Mouse (Mus musculus): ENCODE data around the gene Hnrnpab. TPM values are rescaled to one million over a fixed set of nuclear protein-coding genes. Genes with fewer than 3 reads are reported as not detected.

Hnrnpab gene
- polyA plus RNA-seq, 1 experiment from 2014 or later = 399 TPM

- WGBS = 23% methylated on average over 3 of the region's 3 CpGs
- H3K27me3 ChIP-seq (ENCODE audit: control insufficient read depth, insufficient read depth, low read length) = no peaks in the 10 kb centered on the region
- H3K4me2 ChIP-seq (replicated peaks) = no peak overlapping the region
- H3K9me3 ChIP-seq (ENCODE audit: control insufficient read depth, low read length) = no peaks in the 10 kb centered on the region
- ATAC-seq (ENCODE audit: low FRiP score) (no peak), DNase-seq (ENCODE audit: low spot score) (no peak)
- no peaks in the 10 kb centered on the region for H3K36me3 ChIP-seq (replicated peaks; ENCODE audit: control insufficient read depth, insufficient read depth)
- no peak overlapping the region for H3K9ac ChIP-seq
- no peaks in the 10 kb centered on the region for H3K4me1 ChIP-seq (replicated peaks; ENCODE audit: control insufficient read depth, insufficient read depth, low read length)
- no peak overlapping the region for H3K27ac ChIP-seq
- H3K4me3 ChIP-seq (replicated peaks; ENCODE audit: low read length) = no peak overlapping the region
Measured at GRCm38 (mm10) chr11:51565062-51565461, 41.6 kb downstream of the Hnrnpab start.

- Histone ChIP-seq H3K27ac (no peak overlapping the region), H3K4me2 (replicated peaks) (no peak overlapping the region), H3K9ac (no peak overlapping the region), H3K27me3 (ENCODE audit: control insufficient read depth, insufficient read depth, low read length) (no peaks in the 10 kb centered on the region), H3K4me1 (replicated peaks; ENCODE audit: control insufficient read depth, insufficient read depth, low read length) (no peaks in the 10 kb centered on the region), H3K4me3 (replicated peaks; ENCODE audit: low read length) (no peak overlapping the region), H3K36me3 (replicated peaks; ENCODE audit: control insufficient read depth, insufficient read depth) (no peaks in the 10 kb centered on the region), H3K9me3 (ENCODE audit: control insufficient read depth, low read length) (no peaks in the 10 kb centered on the region)
- no peak for DNase-seq (ENCODE audit: low spot score)
- WGBS = 88% methylated on average over 1 of the region's 1 CpGs
- ATAC-seq (ENCODE audit: low FRiP score) = no peak
Measured at GRCm38 (mm10) chr11:51563276-51563675, 43.4 kb downstream of the Hnrnpab start.

GRCm38 (mm10) chr11:51555066-51555465, 51.6 kb downstream of the Hnrnpab start:
- no peak overlapping the region for H3K4me2 ChIP-seq (replicated peaks)
- ATAC-seq (ENCODE audit: low FRiP score) = no peak
- H3K9me3 ChIP-seq (ENCODE audit: control insufficient read depth, low read length) = no peaks in the 10 kb centered on the region
- peaks cover 4% of the 10 kb centered on the region; the same call in 1 of the 2 replicates for H3K4me1 ChIP-seq (replicated peaks; ENCODE audit: control insufficient read depth, insufficient read depth, low read length)
- WGBS = 70% methylated on average over 2 of the region's 2 CpGs
- no peak overlapping the region for H3K27ac ChIP-seq
- no peak for DNase-seq (ENCODE audit: low spot score)
- H3K4me3 ChIP-seq (replicated peaks; ENCODE audit: low read length) = no peak overlapping the region
- no peaks in the 10 kb centered on the region for H3K27me3 ChIP-seq (ENCODE audit: control insufficient read depth, insufficient read depth, low read length)
- H3K36me3 ChIP-seq (replicated peaks; ENCODE audit: control insufficient read depth, insufficient read depth) = no peaks in the 10 kb centered on the region
- H3K9ac ChIP-seq = no peak overlapping the region

GRCm38 (mm10) chr11:51554590-51554989, 52.1 kb downstream of the Hnrnpab start:
- DNase-seq (ENCODE audit: low spot score) = no peak
- no peaks in the 10 kb centered on the region for H3K9me3 ChIP-seq (ENCODE audit: control insufficient read depth, low read length)
- WGBS = 78% methylated on average over 9 of the region's 10 CpGs
- H3K9ac ChIP-seq = no peak overlapping the region
- no peaks in the 10 kb centered on the region for H3K36me3 ChIP-seq (replicated peaks; ENCODE audit: control insufficient read depth, insufficient read depth)
- no peak overlapping the region; the same call in 1 of the 2 replicates for H3K4me3 ChIP-seq (replicated peaks; ENCODE audit: low read length)
- H3K4me2 ChIP-seq (replicated peaks) = peak overlapping the region; percentile 22; the same call in 1 of the 2 replicates
- H3K4me1 ChIP-seq (replicated peaks; ENCODE audit: control insufficient read depth, insufficient read depth, low read length) = peaks cover 4% of the 10 kb centered on the region; the same call in 1 of the 2 replicates
- H3K27ac ChIP-seq = no peak overlapping the region
- ATAC-seq (ENCODE audit: low FRiP score) = no peak
- no peaks in the 10 kb centered on the region for H3K27me3 ChIP-seq (ENCODE audit: control insufficient read depth, insufficient read depth, low read length)

DNA sequence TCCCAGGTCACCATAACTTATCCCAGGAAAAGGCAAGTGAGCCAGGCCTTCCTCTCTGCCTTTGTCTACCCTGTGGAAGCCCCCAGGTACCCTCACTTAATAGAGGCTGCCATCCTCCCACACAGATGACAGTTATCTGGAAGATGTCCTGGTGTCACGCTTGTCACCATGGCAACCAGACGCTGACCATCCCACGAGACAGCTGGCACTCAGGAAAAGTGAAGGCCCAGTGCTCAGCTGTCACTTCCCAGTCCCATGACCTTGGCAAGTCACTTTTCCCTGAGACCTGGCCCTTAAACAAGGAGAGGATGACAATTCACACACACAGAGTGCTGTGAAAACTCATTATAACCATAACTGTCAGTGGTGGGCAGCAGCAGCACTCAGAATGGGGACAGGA, 54.6 kb downstream of the Hnrnpab start:
- no peaks in the 10 kb centered on the region for H3K27me3 ChIP-seq (ENCODE audit: control insufficient read depth, insufficient read depth, low read length)
- 32% methylated on average over 3 of the region's 3 CpGs for WGBS
- H3K36me3 ChIP-seq (replicated peaks; ENCODE audit: control insufficient read depth, insufficient read depth) = no peaks in the 10 kb centered on the region
- no peak overlapping the region for H3K27ac ChIP-seq
- ATAC-seq (ENCODE audit: low FRiP score) = no peak
- H3K9me3 ChIP-seq (ENCODE audit: control insufficient read depth, low read length) = no peaks in the 10 kb centered on the region
- H3K4me1 ChIP-seq (replicated peaks; ENCODE audit: control insufficient read depth, insufficient read depth, low read length) = peaks cover 4% of the 10 kb centered on the region; the same call in 1 of the 2 replicates
- H3K4me3 ChIP-seq (replicated peaks; ENCODE audit: low read length) = no peak overlapping the region
- H3K9ac ChIP-seq = no peak overlapping the region
- no peak overlapping the region for H3K4me2 ChIP-seq (replicated peaks)
- DNase-seq (ENCODE audit: low spot score) = no peak

GRCm38 (mm10) chr11:51551253-51551652, 55.4 kb downstream of the Hnrnpab start:
- H3K4me1 ChIP-seq (replicated peaks; ENCODE audit: control insufficient read depth, insufficient read depth, low read length) = peaks cover 4% of the 10 kb centered on the region; the same call in 1 of the 2 replicates
- DNase-seq (ENCODE audit: low spot score) (no peak), ATAC-seq (ENCODE audit: low FRiP score) (no peak)
- H3K4me2 ChIP-seq (replicated peaks) = no peak overlapping the region
- H3K9me3 ChIP-seq (ENCODE audit: control insufficient read depth, low read length) = no peaks in the 10 kb centered on the region
- H3K27me3 ChIP-seq (ENCODE audit: control insufficient read depth, insufficient read depth, low read length) = no peaks in the 10 kb centered on the region
- H3K36me3 ChIP-seq (replicated peaks; ENCODE audit: control insufficient read depth, insufficient read depth) = no peaks in the 10 kb centered on the region
- no peak overlapping the region for H3K9ac ChIP-seq
- H3K27ac ChIP-seq = no peak overlapping the region
- H3K4me3 ChIP-seq (replicated peaks; ENCODE audit: low read length) = no peak overlapping the region
- WGBS = 69% methylated on average over 5 of the region's 5 CpGs

Other genes starting within 250 kb of the Hnrnpab start
- gene Phykpl, start 22.1 kb downstream of the Hnrnpab start, polyA plus RNA-seq (2014; fragmentation: Nextera tagmentation; extraction: Ambion mirVana) = 7.5 and 9.8 TPM in 2 replicates
- gene Nhp2, start 12.9 kb upstream of the Hnrnpab start, polyA plus RNA-seq (2014; fragmentation: Nextera tagmentation; extraction: Ambion mirVana) = 103 and 118 TPM in 2 replicates
- 77.7 and 78.4 TPM in 2 replicates for gene Rmnd5b, start 29.0 kb upstream of the Hnrnpab start, polyA plus RNA-seq (2014; fragmentation: Nextera tagmentation; extraction: Ambion mirVana)
- 19.9 and 22.4 TPM in 2 replicates for gene N4bp3, start 44.0 kb upstream of the Hnrnpab start, polyA plus RNA-seq (2014; fragmentation: Nextera tagmentation; extraction: Ambion mirVana)
- 1.1 and 1.2 TPM in 2 replicates for gene D930048N14Rik, start 44.1 kb upstream of the Hnrnpab start, polyA plus RNA-seq (2014; fragmentation: Nextera tagmentation; extraction: Ambion mirVana)
- 97.7 and 107 TPM in 2 replicates for gene 0610009B22Rik, start 82.0 kb upstream of the Hnrnpab start, polyA plus RNA-seq (2014; fragmentation: Nextera tagmentation; extraction: Ambion mirVana)
- 17.4 and 17.7 TPM in 2 replicates for gene Sec24a, start 156.8 kb upstream of the Hnrnpab start, polyA plus RNA-seq (2014; fragmentation: Nextera tagmentation; extraction: Ambion mirVana)
- gene Sar1b, start 156.8 kb upstream of the Hnrnpab start, polyA plus RNA-seq (2014; fragmentation: Nextera tagmentation; extraction: Ambion mirVana) = 225 TPM in 2 replicates

Measured in hindbrain, embryonic 14.5 days (tissue).